Mouse (Mus musculus) CH12.LX (cell line): Measurements from ENCODE around the gene Fig4.

Experiments used
- CTCF ChIP-seq, 2 experiments: IDR thresholded peaks in 1 of 2; conservative IDR thresholded peaks in 1 of 2; 2 replicates each; pipeline ENCODE4 v1.5.1; 2011 to 2012; ENCODE audit warnings: low read depth in 2 of 2, low read length in 2 of 2, improper control_type of control experiment in 1 of 2, inconsistent platforms in 1 of 2, mild to moderate bottlenecking in 1 of 2, moderate library complexity in 1 of 2
- SMC3 ChIP-seq: IDR thresholded peaks from 2 replicates; pipeline ENCODE4 v1.6.1; 2011; ENCODE audit warnings: low read depth, low read length, improper control_type of control experiment
- ZC3H11A ChIP-seq: IDR thresholded peaks from 2 replicates; pipeline ENCODE4 v1.6.1; 2012; ENCODE audit warnings: low read depth, mild to moderate bottlenecking, inconsistent platforms, low read length, improper control_type of control experiment

- no peak for TF ChIP-seq CTCF (conservative IDR thresholded peaks at IDR 0.05 in 1 of 2, IDR thresholded peaks at IDR 0.05 in 1 of 2; ENCODE audit: low read depth in 2 of 2, low read length in 2 of 2)
- TF ChIP-seq ZC3H11A = no peak
- no peak for TF ChIP-seq SMC3
These were observed 75.4 kb downstream of the Fig4 start for GRCm38 (mm10) chr10:41227626-41228025.
